Mouse (Mus musculus) left cerebral cortex, adult 9 months (tissue): ENCODE results near the gene Scn8a.

ENCODE experiments used
- DNase-seq, 2 experiments: peaks; one replicate each; pipeline ENCODE4 v3.0.0; 2022; ENCODE audit warnings: low spot score in 2 of 2

The Scn8a gene

DNA sequence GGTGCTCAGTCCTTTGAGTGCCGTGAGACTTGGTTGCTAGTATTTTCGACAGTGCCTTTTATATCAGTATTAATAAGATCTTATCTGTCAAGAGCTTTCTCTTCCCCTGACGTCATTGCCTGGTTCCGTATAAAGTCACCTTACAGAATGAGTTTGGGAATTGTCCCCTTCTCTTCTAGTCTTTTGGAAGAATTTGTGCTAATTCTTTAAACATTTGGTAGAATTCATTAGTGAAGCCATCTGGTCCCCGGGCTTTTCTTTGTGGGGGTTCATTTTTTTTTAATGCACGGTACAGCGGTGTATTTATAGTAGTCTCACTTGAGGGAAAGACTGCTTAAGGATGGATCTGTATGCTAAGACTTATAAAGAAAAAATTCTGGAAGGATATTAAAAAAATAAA is 84.3 kb downstream of the Scn8a start:
- DNase-seq: no peak

DNA sequence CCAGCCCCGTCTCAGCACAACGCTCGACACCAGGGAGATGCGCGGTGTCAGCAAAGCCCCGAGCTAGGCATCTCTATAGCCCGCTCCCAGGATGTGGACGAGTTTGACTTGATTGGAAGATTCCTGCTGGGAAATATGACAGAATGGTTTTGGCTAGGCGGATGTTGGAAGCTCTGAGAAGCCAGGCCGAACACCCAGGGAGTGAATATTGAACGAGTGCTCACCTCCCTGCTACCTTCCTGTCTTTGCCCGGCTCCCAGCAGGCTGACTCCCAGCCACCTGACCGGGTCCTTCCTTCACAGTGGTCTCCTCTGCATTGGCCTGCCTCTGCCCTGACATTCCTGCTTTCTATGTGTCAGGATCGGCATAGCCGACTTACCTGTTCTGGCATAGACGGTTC is 85.1 kb downstream of the Scn8a start:
- no peak for DNase-seq

DNA sequence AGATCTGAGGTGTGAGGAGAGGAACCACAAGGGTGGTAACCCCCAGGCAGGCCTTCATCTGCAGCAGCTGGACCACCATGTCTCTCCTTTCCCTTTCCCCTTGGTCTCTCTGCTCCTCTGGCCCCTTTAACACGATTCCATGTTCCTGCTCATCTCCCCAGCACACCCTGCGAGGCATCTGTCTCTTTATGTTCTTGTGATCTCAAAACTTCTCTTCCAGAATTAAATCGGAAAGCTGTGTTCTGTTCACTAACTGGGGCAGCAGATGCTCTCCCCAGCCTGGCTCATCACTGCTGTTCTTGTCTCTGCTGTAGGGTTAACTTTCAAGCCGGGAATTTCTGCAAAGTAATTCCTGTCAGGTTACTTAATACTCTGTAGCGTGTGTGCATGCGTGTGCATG is 91.3 kb downstream of the Scn8a start:
- DNase-seq: peak in 1 of 2 experiments; percentile 67

DNA sequence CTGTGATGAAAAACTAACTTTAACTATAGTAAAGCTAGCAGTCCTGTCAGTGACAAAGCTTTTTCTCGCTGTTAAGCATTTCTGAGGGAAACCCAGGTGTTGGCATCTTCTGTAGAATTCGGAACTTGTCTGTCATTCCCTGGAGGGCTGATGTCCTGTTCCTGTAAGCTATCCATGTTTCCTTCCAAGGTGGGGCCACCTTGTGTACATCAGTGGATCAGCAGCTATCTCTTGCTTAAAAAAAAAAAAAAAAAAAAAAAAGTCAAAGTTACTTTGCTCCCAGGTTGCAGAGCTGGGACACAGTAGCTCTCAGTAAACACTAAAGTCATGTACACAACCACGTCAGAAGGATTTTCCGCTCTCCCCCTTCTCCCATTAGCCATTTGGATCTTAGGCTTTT is 91.9 kb downstream of the Scn8a start:
- DNase-seq: no peak

DNA sequence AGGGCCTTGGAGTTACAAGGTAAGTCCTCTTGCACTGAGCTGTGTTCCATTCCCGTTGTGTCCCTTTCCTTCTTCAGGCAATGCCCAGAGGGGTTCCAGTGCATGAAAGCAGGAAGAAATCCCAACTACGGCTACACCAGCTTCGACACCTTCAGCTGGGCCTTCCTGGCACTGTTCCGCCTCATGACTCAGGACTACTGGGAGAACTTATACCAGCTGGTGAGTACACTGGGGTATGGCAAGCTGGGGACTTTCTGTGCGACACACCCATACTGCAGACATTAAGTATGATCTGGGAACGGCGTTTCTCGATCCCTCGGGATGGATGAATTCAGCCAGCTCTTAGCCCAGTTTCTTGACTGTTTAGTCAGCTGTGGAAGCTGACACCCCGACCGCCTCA is 101.8 kb downstream of the Scn8a start:
- peak in 1 of 2 experiments; percentile 81 for DNase-seq

DNA sequence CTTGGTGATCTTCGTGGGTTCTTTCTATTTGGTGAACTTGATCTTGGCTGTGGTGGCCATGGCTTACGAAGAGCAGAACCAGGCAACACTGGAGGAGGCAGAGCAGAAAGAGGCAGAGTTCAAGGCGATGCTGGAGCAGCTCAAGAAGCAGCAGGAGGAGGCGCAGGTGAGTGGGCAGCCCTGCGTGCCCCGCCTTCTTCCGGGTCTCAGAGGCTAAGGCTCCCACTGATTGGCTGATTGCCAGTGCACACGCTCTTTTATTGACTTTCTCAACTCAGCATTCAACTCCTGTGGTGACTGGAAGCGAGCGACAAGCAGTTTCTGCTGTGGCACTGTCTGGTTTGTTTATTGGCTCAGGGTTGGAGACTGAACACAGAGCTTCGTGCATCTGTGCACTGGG is 103.1 kb downstream of the Scn8a start:
- no peak for DNase-seq

DNA sequence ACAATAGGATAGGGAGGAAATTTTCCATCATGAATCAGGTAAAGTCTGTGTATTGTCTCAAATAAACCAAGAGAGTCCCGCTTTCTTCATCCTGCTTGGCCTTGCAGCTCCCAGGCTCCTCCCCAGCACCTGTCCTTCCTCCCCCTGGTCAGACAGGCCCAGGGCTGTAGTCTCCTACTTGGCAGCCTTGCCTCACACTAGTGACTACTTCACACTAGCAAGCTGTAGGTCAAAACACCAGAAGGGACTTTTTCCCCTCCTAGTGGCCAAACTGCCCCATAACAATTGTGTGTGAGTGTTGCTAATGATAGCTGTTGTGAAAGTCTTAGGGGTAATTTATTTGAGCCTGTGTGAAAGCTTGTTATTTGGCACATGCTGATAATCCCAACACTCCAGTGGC is 105.0 kb downstream of the Scn8a start:
- no peak for DNase-seq

DNA sequence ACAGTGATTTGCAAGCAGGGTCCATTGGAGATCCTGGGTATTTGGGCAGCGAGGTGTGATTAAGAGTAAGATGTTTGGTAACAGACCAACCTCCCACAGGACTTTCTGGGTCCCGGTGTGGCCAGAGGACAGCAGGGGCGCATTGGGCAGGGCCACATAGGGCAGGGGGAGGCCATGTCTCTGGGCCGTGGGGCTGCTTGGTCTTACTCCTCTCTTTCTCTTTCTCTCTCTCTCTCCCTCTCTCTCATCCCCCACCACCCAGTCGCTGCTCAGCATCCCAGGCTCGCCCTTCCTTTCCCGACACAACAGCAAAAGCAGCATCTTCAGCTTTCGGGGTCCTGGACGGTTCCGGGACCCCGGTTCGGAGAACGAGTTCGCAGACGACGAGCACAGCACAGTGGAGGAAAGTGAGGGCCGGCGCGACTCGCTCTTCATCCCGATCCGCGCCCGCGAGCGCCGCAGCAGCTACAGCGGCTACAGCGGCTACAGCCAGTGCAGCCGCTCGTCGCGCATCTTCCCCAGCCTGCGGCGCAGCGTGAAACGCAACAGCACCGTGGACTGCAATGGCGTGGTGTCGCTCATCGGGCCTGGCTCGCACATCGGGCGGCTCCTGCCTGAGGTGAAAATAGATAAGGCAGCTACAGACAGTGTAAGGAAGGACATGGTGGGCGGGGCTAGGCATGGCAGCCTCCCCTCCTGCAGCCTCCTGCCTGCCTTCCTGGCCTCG is 113.9 kb downstream of the Scn8a start:
- no peak for DNase-seq

DNA sequence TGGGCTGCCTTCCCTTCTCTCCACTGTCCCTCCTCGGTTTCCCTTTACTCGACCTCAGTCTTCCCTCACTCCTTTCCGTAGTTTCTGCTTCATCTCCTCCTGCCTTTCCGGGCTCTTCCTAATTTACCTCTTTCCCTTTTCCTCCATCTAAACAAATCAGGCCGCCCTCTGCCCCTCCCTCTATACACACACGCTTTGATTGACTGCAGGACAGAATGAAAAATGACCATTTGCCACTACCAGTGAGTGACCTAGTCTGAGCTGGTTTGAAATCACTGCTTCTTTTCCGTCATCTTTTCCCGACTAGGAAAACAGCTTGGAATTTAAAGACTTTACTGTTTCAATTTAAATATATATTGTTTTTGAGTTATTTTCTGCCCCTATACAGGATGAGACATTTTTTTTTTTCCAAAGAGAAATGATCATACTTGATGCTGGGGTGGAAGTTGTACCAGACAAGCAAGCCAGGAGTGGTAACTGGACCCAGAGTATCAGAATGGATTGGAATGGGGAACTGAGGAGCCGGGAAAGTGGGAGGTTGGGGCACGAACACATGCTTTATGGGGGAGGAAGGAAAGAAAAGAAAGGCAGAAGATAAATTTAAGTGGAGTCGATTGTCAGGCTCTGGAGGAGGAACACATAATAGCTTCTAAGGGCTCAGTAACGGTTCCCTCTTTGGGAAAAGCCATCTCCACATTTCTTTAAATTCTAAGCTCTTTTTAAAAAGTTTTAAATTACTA is 114.7 kb downstream of the Scn8a start:
- no peak for DNase-seq

DNA sequence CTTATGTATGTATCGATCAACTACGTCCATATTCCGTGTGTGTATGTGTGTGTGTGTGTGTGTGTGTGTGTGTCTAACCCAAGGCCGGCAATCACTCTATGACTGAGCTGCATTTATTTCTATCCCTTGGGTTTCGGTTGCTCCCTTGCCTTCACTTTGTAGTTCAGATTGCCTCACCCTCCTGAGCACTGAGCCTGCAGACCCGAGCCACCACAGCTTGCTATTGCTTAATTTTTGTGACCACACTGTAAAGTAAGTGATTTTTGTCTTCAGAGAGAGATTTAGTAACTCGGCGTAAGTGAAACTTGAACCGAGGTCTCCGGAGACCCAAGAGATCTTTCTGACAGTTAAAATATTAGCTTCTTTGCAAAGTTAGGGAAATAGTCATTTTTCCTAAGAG is 116.8 kb downstream of the Scn8a start:
- no peak for DNase-seq

DNA sequence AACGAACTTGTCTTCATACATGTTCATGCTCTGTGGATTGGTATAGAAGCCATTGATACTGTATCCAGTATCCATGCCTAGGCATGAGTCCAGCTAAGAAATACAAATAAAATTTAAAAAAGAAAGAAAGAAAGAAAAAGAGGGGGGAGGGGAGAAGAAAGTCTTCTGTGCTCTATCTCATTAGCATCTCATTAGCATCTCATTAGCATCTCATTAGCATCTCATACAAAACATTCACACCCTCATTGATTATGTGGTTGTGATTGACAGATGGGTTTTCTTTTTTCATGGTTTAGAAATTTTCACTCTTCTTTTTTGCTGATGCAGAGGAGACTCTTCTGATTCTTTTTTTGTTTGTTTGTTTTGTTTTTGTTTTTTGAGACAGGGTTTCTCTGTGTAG is 117.4 kb downstream of the Scn8a start:
- no peak for DNase-seq

DNA sequence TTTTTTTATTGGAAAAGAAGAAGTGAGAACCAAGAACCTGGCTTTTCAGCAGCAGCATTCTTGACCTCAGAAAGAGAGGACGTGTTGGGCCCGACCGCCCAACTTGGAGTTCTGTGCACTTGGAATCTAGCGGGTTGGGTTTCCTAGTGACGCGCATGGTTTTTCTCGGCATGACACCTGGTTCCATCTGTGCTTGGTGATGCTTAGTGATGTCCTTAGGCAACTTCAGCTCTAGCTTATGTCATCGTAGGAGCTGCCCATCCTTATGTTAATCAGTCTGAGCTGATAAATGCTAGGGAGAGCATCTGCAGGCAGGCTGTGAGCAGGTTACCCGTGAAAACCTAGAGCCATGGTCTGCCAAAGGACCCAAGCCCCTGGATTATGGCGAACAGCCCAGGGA is 120.6 kb downstream of the Scn8a start:
- peak in 1 of 2 experiments; percentile 40 for DNase-seq

DNA sequence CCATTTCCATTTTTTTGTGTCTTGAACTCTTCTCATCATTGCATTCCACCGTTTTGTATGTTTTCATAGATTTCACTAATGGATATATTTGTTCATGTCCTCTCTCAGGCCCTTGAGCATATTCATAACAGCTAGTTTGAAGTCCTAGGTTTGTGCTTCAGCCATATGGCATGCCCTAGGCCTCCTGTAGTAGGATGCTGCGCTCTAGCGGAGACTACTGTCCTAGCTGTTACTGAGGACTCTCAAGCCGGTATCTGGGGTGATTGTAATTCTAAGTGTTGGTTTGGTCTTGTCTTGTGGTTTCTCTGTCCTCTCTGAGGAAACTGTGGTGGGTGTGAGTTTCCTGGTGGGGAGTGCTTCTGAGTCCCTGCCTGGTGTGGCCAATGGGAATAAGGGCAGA is 127.4 kb downstream of the Scn8a start:
- DNase-seq: peak in 1 of 2 experiments; percentile 50

DNA sequence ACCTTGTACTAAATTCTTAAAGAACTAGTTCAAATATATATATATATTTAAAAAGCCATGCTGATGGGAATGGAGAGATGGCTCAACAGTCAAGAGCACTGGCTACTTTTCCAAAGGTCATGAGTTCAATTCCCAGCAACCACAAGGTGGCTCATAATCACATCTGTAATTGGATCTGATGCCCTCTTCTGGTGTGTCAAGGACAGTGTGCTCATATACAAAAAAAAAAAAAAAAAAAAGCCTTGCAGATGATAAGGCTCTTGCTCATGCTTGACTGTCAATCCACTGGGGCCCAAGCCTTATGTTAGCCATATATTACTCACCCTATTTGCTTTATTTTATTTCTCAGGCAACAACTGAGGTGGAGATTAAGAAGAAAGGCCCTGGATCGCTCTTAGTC is 132.0 kb downstream of the Scn8a start:
- DNase-seq: no peak

DNA sequence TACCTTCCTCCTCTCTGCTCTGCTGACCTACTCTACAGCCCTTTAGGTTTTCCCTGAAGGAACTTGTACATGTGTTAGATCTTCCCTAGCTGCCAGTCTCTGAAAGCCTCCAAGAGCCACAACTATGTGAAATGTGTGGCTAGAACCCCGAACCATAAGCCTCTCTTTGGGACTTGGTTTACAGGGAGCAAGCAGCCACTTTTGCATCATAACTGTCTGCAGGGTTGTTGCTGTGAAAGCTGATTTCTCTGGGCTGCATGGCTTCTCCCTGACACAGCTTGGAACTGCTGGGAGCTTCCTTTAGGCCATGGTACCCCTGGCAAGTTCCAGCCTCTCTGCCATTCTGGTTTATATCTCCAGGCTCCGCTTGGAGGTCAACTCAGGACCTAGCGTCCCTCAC is 132.8 kb downstream of the Scn8a start:
- DNase-seq: no peak

DNA sequence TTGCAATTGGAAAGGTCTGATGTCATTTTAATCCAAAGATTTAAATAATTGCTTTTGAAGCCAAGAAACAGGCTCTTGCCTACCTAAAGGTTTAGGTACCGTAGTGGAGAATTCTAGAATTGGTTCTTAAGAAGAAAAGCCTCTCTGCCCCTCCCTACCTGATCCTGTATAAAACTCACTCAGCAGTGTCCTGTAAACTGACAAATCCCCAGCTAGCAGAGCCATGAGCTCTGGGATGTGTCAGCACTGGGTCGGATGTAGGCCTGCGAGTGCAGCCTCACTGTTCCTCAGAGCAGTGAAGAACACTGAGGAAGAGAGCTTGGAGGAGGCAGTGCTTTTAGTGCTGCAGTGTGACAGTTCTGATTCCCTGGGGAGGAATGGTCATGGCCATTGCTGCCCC is 134.9 kb downstream of the Scn8a start:
- no peak for DNase-seq

DNA sequence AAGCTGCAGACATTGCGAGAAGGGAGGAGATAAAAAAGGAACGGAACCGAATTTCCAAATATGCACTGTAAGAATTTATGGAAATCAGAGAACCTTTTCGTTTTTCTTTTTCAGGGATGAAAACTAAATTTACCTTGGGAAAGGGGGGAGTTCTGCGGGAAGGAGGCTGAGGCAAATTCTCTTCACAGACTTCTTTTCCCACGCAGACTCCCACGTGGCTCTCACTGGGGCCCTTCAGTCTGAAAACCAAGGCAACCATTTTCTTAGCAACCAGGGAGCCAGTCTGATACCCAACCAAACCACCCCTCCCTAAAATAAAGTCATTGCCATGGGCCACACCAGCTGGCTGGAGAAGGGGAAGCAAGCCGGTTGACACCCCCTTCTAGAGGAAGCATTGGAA is 136.1 kb downstream of the Scn8a start:
- DNase-seq: peak; percentile 61 to 85

DNA sequence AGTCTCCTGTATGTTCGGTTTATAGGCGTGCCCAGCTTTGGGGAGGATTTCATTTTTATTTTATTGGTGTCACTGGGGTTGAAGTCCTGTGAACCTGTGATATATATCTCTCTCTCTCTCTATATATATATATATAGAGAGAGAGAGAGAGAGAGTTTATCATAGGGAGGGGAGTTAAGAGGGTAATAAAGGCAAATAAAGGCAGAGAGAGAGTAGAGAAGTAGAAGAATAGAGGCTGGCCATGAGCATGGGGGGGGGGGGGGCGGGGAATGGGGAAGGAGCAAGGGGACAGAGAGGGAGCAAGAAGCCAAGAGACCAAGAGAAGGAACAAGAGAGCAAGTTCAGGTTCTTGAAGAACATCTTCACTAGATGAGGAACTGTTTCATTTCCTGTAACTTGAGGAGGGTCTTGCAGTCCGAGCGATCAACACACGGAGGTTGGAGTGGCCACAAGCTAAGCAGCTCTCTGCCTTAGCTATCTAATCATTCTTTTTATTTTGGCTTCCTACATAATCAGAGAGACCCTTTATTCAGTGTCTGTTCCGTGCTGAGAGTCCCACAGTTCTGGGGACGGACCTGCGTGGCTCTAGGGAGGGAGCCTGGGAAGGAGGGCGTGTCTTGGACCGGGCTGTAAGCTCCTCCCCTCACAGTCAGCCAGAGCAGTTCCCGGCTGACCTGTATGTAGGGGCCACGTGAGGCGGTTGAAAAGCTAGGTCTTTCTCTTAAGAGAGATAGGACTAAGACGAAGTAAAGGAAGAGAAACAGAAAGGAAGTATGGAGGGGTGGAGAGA is 136.8 kb downstream of the Scn8a start:
- peak in 1 of 2 experiments; percentile 34 for DNase-seq

DNA sequence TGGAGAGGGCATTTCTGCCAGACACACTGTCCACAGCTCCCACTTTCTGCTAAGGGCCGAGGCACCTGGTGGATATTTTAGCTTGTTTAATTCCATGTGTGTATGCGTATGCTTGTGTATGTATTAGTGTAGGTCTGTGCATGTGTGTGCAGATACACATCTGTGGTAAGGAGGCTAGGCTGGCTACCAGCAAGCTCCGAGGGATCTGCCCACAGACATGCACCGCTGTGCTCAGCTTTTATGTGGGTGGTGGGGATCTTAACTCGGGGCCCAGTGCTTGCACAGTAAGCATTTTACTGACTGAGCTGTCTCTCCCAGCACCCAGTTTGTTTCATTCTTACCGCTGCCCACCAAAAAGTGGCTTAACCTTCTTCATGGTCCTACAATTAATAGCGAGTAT is 137.6 kb downstream of the Scn8a start:
- peak in 1 of 2 experiments; percentile 47 for DNase-seq

DNA sequence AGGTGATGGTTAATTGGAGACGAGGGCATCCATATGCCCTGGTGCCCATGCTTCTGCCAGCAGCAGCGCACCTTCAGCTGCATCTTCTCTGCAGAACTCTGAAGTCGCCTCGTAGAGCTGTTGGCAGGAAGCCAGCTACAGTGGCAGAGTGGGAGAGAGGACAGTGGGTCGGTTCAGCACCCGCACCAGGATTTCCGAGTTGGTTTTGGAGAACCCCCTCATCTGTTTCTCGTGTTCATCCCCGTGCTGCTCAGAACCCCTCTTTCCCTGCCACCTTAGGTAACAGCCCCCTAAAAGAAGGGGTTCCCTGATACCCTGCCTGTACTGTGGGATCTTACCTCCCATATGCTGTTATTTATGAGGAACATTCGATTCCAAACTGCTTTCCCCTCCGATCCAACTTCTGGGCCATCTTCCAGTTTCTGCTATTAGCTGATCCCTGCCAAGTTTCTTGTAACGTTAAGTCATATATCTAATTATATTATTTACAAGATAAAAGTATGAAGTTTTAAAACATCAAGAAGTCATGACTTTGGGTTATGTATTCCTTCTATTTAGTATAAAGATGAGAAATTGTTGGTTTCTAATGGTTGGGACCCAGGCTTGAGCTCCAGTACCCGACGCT is 138.8 kb downstream of the Scn8a start:
- DNase-seq: peak in 1 of 2 experiments; percentile 51

DNA sequence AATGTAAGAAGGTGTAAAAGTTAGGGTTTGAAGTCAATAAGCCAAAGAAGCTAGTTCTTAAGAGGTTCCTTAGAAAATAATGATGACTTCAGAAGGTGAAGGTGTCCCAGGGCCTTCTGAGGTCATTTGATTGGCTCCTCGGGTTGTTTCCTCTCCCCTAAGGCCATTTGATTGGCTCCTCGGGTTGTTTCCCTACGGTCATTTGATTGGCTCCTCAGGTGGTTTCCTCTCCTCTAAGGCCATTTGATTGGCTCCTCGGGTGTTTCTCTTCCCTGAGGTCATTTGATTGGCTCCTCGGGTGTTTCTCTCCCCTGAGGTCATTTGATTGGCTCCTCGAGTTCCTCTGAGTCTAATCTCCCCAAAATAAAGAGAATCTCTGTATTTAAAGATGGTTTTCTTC is 141.7 kb downstream of the Scn8a start:
- DNase-seq: no peak

DNA sequence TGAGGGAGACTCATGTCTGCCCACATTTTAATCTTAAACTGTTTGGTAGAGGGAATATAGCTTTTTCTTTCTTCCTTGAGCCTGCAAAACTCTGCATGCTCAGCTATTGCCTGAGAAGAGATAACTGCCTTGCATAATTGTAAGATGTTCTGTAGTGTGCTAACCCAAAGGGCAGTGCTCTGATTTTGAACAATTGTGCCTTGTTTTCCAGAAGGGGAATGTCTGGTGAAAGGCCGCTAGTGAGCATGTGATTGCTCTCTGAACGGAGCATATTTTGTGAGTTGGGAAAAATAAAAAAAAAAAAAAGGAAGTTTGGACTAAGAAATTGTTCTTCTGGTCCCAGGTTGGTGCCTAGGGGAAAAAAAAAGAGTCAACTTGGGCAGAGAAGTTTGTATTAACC is 159.3 kb downstream of the Scn8a start:
- no peak for DNase-seq
